Mouse (Mus musculus): ENCODE data around the gene Tdgf1.

GRCm38 (mm10) chr9:110952398-110952797 is 6.4 kb upstream of the Tdgf1 start:
- TF ChIP-seq CTCF (IDR thresholded peaks at IDR 0.05; ENCODE audit: low read depth) (no peak), EP300 (IDR thresholded peaks at IDR 0.05; ENCODE audit: low read depth) (no peak)

Data from liver, postnatal 0 days (tissue).